Mouse (Mus musculus): ENCODE data around the gene Abcg8. TPM values are rescaled to one million over a fixed set of nuclear protein-coding genes. Genes with fewer than 3 reads are reported as not detected.

Abcg8 gene
- total RNA-seq, 2 experiments from 2014 or later, result 0.09 TPM; not detected in 1

- peak; percentile 18 to 19 for DNase-seq (ENCODE audit: low spot score in 2 of 2)
Observed at GRCm38 (mm10) chr17:84709403-84709851, 33.3 kb downstream of the Abcg8 start.

- DNase-seq (ENCODE audit: low spot score in 2 of 2), result peak; percentile 48 to 68
Observed at GRCm38 (mm10) chr17:84713563-84714164, 37.6 kb downstream of the Abcg8 start.

DNA sequence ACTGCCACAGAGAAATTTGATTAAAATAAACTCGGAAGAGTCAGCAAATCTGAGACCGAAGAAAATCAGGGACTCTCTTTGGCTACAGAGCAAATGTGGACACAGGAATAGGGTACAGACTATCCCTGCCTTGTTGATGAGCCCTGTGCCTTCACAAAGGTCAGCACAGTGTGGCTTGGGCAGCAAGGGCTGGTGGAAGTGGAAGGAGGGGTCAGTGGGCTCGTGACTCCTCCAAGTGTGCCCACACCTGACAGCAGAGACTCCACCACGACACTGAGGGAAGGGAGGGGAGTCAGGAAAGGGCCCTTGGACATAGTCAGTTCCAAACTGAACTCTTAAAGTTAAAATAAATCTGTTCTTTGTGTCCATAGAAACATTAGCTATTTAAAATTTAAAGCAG is 38.8 kb downstream of the Abcg8 start:
- DNase-seq (ENCODE audit: low spot score in 2 of 2), result no peak

GRCm38 (mm10) chr17:84716252-84716872 is 40.3 kb downstream of the Abcg8 start:
- DNase-seq (ENCODE audit: low spot score in 2 of 2), result no peak

- DNase-seq (ENCODE audit: low spot score in 2 of 2), result no peak
Observed at GRCm38 (mm10) chr17:84717416-84717815, 41.3 kb downstream of the Abcg8 start.

DNA sequence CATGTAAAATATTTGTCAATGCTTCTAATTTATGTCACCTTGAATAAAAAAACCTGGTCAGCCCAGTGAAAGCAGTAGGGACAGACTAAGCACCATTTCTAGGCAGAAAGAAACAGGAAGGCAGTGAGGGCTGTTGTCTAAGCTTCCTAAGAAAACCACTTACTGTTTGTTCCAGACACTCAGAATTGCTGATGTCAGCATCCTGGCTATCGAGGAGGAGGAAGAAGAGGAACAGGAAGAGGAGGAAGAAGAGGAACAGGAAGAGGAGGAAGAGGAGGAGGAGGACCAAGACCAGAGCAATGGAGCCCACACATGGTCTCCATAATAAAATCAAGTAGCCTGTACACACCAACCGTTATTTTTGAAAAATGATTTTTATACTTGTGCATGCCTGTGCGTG is 43.0 kb downstream of the Abcg8 start:
- DNase-seq (ENCODE audit: low spot score in 2 of 2), result no peak

- DNase-seq (ENCODE audit: low spot score in 2 of 2), result peak in 1 of 2 experiments; percentile 30
Observed at GRCm38 (mm10) chr17:84724028-84724427, 47.9 kb downstream of the Abcg8 start.

- DNase-seq (ENCODE audit: low spot score in 2 of 2), result no peak
Observed at GRCm38 (mm10) chr17:84725163-84725562, 49.1 kb downstream of the Abcg8 start.

GRCm38 (mm10) chr17:84728201-84728911 is 52.3 kb downstream of the Abcg8 start:
- no peak for DNase-seq (ENCODE audit: low spot score in 2 of 2)

DNA sequence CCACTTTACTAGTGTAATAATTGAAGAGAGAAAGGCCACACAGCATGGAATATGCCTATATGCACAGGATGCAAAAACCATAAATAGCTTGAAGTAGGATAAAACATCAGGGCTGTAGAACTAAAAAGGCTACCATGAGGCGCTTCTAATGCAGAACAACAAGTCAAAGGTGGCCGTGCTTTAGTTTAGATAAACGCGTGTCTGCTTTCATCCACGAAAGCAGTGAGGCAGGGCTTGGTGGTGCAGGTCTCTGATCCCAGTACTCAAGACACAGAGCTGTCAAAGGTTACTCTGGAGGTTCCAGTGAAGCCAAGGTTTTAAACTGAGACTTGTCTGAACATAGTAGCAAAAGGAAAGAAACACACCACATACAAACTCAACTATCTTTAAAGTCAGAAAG is 53.0 kb downstream of the Abcg8 start:
- no peak for DNase-seq (ENCODE audit: low spot score in 2 of 2)

- DNase-seq (ENCODE audit: low spot score in 2 of 2), result no peak
Observed at GRCm38 (mm10) chr17:84731361-84731760, 55.3 kb downstream of the Abcg8 start.

- no peak for DNase-seq (ENCODE audit: low spot score in 2 of 2)
Observed at GRCm38 (mm10) chr17:84732612-84733011, 56.5 kb downstream of the Abcg8 start.

GRCm38 (mm10) chr17:84736719-84737118 is 60.6 kb downstream of the Abcg8 start:
- DNase-seq (ENCODE audit: low spot score in 2 of 2), result no peak

- DNase-seq (ENCODE audit: low spot score in 2 of 2), result no peak
Observed at GRCm38 (mm10) chr17:84738073-84738797, 62.1 kb downstream of the Abcg8 start.

GRCm38 (mm10) chr17:84744256-84744655 is 68.2 kb downstream of the Abcg8 start:
- DNase-seq (ENCODE audit: low spot score in 2 of 2), result no peak

- no peak for DNase-seq (ENCODE audit: low spot score in 2 of 2)
Observed at GRCm38 (mm10) chr17:84745001-84745400, 68.9 kb downstream of the Abcg8 start.

GRCm38 (mm10) chr17:84747212-84747611 is 71.1 kb downstream of the Abcg8 start:
- peak; percentile 34 to 44 for DNase-seq (ENCODE audit: low spot score in 2 of 2)

- no peak for DNase-seq (ENCODE audit: low spot score in 2 of 2)
Observed at GRCm38 (mm10) chr17:84748152-84748682, 72.1 kb downstream of the Abcg8 start.

DNA sequence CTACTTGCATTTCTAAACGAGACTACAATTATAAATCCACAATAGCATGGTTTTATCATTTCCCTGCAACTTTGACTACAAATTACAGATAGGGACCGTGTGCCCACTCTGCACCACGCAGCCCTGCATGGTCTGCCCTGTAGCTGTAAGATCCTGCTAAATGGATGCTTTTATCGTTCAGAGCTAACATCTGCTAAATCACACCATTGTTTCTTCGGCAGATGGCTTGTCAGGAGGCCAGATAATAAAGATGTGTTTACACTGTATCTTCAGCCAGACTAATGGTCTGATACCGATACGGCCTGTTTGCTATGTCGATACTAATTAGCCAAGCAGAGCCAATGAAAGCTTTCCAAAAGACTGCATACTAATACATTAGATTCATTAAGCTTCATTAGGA is 73.2 kb downstream of the Abcg8 start:
- DNase-seq (ENCODE audit: low spot score in 2 of 2), result no peak
